Mouse (Mus musculus) C2C12 (cell line): ENCODE measurements around the gene Nepro.

ENCODE experiments used
- FOSL1 ChIP-seq: IDR thresholded peaks from one replicate; pipeline ENCODE4 v1.8.0; 2011; ENCODE audit warnings: mild to moderate bottlenecking, low read length; ENCODE audit not compliant: poor library complexity, insufficient read depth, severe bottlenecking
- USF1 ChIP-seq: IDR thresholded peaks from one replicate; pipeline ENCODE4 v1.6.1; 2011; ENCODE audit warnings: low read depth, mild to moderate bottlenecking, control low read depth, moderate library complexity

GRCm38 (mm10) chr16:44693695-44694094, 30.4 kb upstream of the Nepro start:
- TF ChIP-seq USF1, result no peak
- TF ChIP-seq FOSL1, result no peak
